Mouse (Mus musculus) spleen, adult 2 months (tissue): Measurements from ENCODE around the gene Il27ra. TPM values are rescaled to one million over a fixed set of nuclear protein-coding genes. Genes with fewer than 3 reads are reported as not detected.

Experiments used
- DNase-seq, 2 experiments: peaks; one replicate each; pipeline versions ENCODE4 v3.0.0 to v3.0.0-alpha.2; 2012 to 2021; ENCODE audit warnings: low spot score in 2 of 2, low read depth in 1 of 2
- H3K27ac ChIP-seq: fragments of 200-500 bp; 2 replicates; pipeline ENCODE4 v1.5.1; 2012; ENCODE audit warnings: low read length, inconsistent platforms; ENCODE audit not compliant: insufficient read depth
- H3K27me3 ChIP-seq: fragments of 200-500 bp; 2 replicates; pipeline ENCODE4 v1.6.1; 2012; ENCODE audit warnings: mild to moderate bottlenecking, moderate library complexity, low read length, inconsistent platforms; ENCODE audit not compliant: control insufficient read depth, insufficient read depth
- H3K36me3 ChIP-seq: fragments of 200-500 bp; 2 replicates; pipeline ENCODE4 v1.6.1; 2012; ENCODE audit warnings: mild to moderate bottlenecking, low read length, inconsistent platforms; ENCODE audit not compliant: control insufficient read depth, insufficient read depth
- H3K4me1 ChIP-seq: fragments of 200-500 bp; 2 replicates; pipeline ENCODE4 v1.6.1; 2011; ENCODE audit warnings: inconsistent platforms; ENCODE audit not compliant: control insufficient read depth, insufficient read depth, insufficient read length
- H3K4me3 ChIP-seq: fragments of 200-500 bp; 2 replicates; pipeline ENCODE4 v1.5.1; 2011; ENCODE audit warnings: mild to moderate bottlenecking, inconsistent platforms; ENCODE audit not compliant: insufficient read depth, insufficient read length; ENCODE audit errors: extremely low read depth
- CTCF ChIP-seq: fragments of 200-500 bp; IDR thresholded peaks from 2 replicates; pipeline ENCODE4 v1.5.1; 2011; ENCODE audit warnings: mild to moderate bottlenecking, inconsistent platforms; ENCODE audit not compliant: insufficient read depth, insufficient read length, insufficient replicate concordance; ENCODE audit errors: extremely low read depth
- POLR2A ChIP-seq: fragments of 200-500 bp; IDR thresholded peaks from 2 replicates; pipeline ENCODE4 v1.6.1; 2011; ENCODE audit warnings: low read depth, low read length, inconsistent platforms
- WGBS: fragments of 180-500 bp; shearing (Covaris S2); methylation state at CpG from one replicate; pipeline ENCODE4 v1.1.7; 2018; 5-methylcytosine and 5-hydroxymethylcytosine counted together
- polyA plus RNA-seq: library from polyadenylated mRNA; depleted of rRNA; stranded (reverse); fragments of >200 nt; gene quantifications from 2 replicates; pipeline ENCODE4 v1.2.3, GENCODE M21; 2012

Gene Il27ra
- polyA plus RNA-seq, 1 experiment: 70.0 TPM

DNA sequence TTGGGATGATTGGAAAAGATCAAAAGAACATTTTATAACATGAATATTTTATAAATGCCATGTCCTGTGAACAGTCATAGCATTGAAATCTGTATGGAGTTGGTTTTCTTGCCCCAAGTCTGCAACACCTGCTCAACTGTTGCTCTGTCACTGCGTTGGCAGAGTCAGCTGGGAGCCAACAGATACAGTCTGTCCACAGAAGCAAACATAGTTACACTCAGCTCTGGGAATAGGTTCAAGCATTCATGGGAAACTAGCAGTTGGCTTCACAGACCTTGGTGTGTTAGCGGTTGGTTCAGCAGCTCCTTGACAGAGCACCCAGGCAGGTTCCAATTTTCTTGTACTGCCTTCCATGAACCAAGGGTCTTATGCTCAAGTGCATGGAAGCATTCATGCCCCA, 28.3 kb upstream of the Il27ra start:
- H3K4me1 ChIP-seq: peaks cover 12% of the 10 kb centered on the region; the same call in 1 of the 2 replicates
- no peak overlapping the region for H3K4me3 ChIP-seq
- no peak for DNase-seq
- 79% methylated on average over 2 of the region's 2 CpGs for WGBS
- TF ChIP-seq POLR2A: no peak
- TF ChIP-seq CTCF: no peak
- H3K27me3 ChIP-seq: no peaks in the 10 kb centered on the region
- no peak overlapping the region for H3K27ac ChIP-seq
- H3K36me3 ChIP-seq: 0 out of 2 replicates have a peak, but pooled peaks cover 2% of the 10 kb centered on the region

DNA sequence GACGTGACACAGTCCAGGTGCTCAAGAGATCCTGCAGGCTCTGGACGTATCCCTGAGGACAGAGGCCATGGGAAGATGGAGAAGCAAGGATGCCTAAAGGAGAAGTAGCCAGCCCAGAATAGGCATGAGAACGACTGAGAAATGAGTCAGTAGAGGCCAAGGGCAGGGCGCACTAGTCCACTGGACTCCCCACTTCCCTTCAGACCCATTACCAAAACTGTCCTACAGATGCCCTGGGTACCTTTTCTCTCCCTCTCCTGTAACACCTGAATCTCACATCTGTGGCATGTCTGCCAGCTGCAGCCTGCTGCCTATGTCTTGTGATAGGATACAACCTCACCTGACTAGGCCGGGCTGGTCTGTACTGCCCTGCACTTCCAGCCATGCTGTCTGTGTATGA, 27.9 kb upstream of the Il27ra start:
- H3K27me3 ChIP-seq: no peaks in the 10 kb centered on the region
- TF ChIP-seq POLR2A: no peak
- no peak for TF ChIP-seq CTCF
- H3K4me3 ChIP-seq: no peak overlapping the region
- DNase-seq: no peak
- 77% methylated on average over 5 of the region's 5 CpGs for WGBS
- no peak overlapping the region for H3K27ac ChIP-seq
- 0 out of 2 replicates have a peak, but pooled peaks cover 1% of the 10 kb centered on the region for H3K36me3 ChIP-seq
- peaks cover 13% of the 10 kb centered on the region; the same call in 1 of the 2 replicates for H3K4me1 ChIP-seq

DNA sequence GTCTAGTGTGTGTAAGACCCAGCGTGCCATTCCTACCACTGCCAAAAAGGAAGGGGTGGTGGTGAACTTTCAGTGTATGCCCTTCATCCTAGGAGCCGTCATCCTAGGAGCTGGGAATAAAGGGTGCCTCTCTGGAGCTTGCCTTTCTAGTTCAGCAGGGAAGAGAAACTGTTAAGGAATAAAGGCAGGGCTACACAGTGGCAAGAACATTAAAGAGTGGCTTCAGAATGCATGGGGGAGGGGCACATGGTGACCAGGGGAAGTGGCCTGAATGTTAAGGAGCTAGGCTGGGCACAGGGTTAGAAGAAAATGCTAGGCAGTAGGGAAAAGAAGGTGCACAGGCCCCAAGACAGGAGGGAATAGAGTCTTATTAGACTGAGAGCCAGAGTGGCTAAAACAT, 27.4 kb upstream of the Il27ra start:
- no peak for TF ChIP-seq POLR2A
- no peak for DNase-seq
- H3K27ac ChIP-seq: no peak overlapping the region
- H3K4me1 ChIP-seq: peaks cover 18% of the 10 kb centered on the region; the same call in 1 of the 2 replicates
- no peaks in the 10 kb centered on the region for H3K27me3 ChIP-seq
- H3K36me3 ChIP-seq: no peaks in the 10 kb centered on the region
- H3K4me3 ChIP-seq: no peak overlapping the region
- 89% methylated on average over 2 of the region's 2 CpGs for WGBS

DNA sequence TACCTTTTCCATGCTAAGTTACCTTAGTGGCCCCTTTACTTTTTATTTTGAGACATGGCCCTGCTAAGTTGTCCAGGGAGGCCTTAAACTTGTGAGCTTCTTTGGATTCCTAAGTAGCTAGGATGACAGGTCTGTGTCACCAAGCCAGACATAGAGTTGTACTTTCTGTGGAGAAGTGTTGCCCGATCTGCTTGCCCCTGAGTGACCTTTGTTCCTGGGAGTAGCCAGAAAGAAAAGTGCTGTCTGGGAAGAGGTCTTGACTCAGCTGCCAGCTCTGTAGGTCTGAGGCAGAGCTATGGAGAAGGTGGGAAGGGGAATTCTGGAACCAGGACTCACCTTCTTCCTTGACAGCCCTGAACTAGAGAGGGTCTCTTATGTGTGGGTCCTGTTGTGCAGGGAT, 26.8 kb upstream of the Il27ra start:
- Histone ChIP-seq H3K4me1 (peaks cover 23% of the 10 kb centered on the region), H3K27me3 (no peaks in the 10 kb centered on the region), H3K36me3 (no peaks in the 10 kb centered on the region), H3K27ac (peak overlapping the region; percentile 9; the same call in 1 of the 2 replicates), H3K4me3 (no peak overlapping the region)
- 84% methylated on average over 1 of the region's 1 CpGs for WGBS
- TF ChIP-seq POLR2A: no peak
- no peak for TF ChIP-seq CTCF
- DNase-seq: no peak

DNA sequence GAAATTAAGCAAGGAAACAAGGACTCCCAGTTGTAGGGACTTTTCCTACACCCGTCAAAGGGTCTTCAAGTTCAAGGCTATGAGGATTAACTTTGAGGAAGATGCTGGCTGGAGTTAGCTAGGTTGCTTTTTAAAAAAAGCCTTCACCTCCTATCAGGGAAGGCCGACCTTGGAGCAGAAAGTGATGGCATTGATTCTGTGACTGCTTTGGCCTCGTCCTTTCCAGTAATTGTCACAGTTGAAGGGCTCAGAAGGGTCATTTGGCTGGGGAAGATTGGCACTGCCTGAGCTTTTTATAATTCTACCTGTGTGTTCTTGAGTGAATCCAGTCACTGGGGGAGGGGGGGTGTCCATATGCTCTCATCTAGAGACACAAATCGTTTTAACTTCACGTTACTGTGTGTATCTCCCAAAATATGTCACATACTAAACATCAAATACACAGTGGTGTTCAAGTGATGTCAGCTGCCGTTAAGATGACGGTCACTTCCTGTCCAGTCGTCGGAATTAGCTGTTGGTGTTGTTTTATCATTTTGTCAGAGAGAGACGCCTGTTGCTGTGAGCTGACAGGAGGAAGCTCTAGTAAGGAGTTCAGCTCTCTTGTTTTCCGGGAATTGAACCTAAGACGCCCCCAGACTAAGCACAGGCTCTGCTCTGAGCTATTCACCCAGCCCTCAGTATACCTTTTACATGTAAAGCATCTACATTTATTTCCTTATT, 26.1 kb upstream of the Il27ra start:
- H3K36me3 ChIP-seq: no peaks in the 10 kb centered on the region
- H3K27ac ChIP-seq: peak overlapping the region; percentile 16; the same call in 1 of the 2 replicates
- 68% methylated on average over 12 of the region's 12 CpGs for WGBS
- TF ChIP-seq CTCF: no peak
- H3K4me1 ChIP-seq: peaks cover 29% of the 10 kb centered on the region
- no peaks in the 10 kb centered on the region for H3K27me3 ChIP-seq
- no peak overlapping the region for H3K4me3 ChIP-seq
- DNase-seq: no peak

DNA sequence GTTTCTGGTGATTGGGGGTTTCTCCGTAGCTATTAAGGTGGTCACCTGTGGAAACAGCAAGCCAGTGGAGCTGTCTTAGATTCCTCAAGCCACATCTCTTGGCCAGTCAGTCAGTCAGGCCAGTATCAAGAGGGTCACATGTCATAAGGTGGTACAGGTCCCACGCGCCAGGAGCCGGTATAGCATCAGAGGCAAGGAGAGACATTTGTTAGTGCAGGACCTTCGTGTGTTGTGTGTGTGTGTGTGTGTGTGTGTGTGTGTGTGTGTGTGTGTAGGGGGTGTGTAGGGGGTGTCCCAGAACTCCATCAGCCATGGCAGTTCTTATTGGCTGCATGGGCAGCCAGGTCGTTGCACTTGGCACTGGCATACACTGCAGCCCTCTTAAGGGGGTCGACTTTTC, 25.5 kb upstream of the Il27ra start:
- H3K27me3 ChIP-seq: no peaks in the 10 kb centered on the region
- no peaks in the 10 kb centered on the region for H3K36me3 ChIP-seq
- TF ChIP-seq CTCF (no peak), POLR2A (no peak)
- H3K4me1 ChIP-seq: peaks cover 26% of the 10 kb centered on the region
- peak overlapping the region; percentile 16; the same call in 1 of the 2 replicates for H3K27ac ChIP-seq
- DNase-seq: no peak
- 81% methylated on average over 7 of the region's 7 CpGs for WGBS
- no peak overlapping the region for H3K4me3 ChIP-seq

DNA sequence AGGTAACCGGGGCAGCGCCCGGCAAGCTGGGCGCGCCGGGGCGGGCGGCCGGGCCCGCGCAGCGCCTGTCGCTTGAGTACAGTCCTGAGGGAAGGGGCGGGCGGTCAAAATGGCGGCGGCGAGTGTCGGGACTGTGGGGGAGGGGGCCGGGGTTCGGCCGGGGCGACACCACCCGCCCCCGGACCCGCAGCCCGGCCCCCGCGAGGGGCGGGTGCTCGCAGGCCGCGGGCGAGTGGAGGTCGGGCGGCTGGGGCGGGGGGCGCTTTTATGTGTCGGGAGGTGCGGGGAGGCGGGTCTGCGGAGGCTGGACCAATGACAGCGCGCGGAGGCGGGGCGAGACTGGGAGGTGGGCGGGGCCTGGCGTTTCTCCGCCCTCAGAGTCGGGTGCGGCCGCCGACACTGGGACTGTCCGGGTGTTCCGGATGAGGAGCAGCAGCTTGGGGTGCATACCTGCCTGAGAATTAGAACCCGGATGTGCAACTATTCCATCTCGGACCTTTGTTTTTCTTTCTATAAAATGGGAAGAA, 24.7 kb upstream of the Il27ra start:
- peak; percentile 78 to 96 for DNase-seq
- TF ChIP-seq CTCF: no peak
- peak; percentile 53 for TF ChIP-seq POLR2A
- no peaks in the 10 kb centered on the region for H3K36me3 ChIP-seq
- no peaks in the 10 kb centered on the region for H3K27me3 ChIP-seq
- H3K4me1 ChIP-seq: peaks cover 21% of the 10 kb centered on the region
- 2% methylated on average over 53 of the region's 58 CpGs for WGBS
- peak overlapping the region; percentile 73 for H3K4me3 ChIP-seq
- H3K27ac ChIP-seq: peak overlapping the region; percentile 85
